Mouse (Mus musculus): ENCODE measurements around the gene Gli3. TPM values are rescaled to one million over a fixed set of nuclear protein-coding genes. Genes with fewer than 3 reads are reported as not detected.

Gene Gli3
- polyA plus RNA-seq, 1 experiment from 2014 or later: 0.22 TPM

- DNase-seq (no peak), ATAC-seq (no peak)
- H3K4me2 ChIP-seq (ENCODE audit: low read depth, low read length): no peak overlapping the region
- no peak for TF ChIP-seq EP300 (IDR thresholded peaks at IDR 0.05; ENCODE audit: low read depth)
- H3K27me3 ChIP-seq (ENCODE audit: insufficient read depth, low read length): no peaks in the 10 kb centered on the region
- H3K36me3 ChIP-seq (replicated peaks; ENCODE audit: insufficient read depth, low read length): no peaks in the 10 kb centered on the region
- no peaks in the 10 kb centered on the region for H3K4me1 ChIP-seq (ENCODE audit: insufficient read depth)
- no peak overlapping the region for H3K27ac ChIP-seq (ENCODE audit: low read depth)
- no peaks in the 10 kb centered on the region for H3K9me3 ChIP-seq (ENCODE audit: low read length)
- WGBS (ENCODE audit: insufficient replicate concordance): 77% methylated on average over 12 of the region's 12 CpGs
- no peak overlapping the region for H3K9ac ChIP-seq (replicated peaks)
- H3K4me3 ChIP-seq (ENCODE audit: low read depth, low read length): no peak overlapping the region
Observed at GRCm38 (mm10) chr13:15543169-15543887, 80.3 kb downstream of the Gli3 start.

- no peak for DNase-seq
- H3K27ac ChIP-seq (ENCODE audit: low read depth): no peak overlapping the region
- H3K27me3 ChIP-seq (ENCODE audit: insufficient read depth, low read length): no peaks in the 10 kb centered on the region
- H3K4me3 ChIP-seq (ENCODE audit: low read depth, low read length): no peak overlapping the region
- no peak overlapping the region for H3K4me2 ChIP-seq (ENCODE audit: low read depth, low read length)
- whole genome bisulfite sequencing (ENCODE audit: insufficient replicate concordance): 58% methylated on average over 7 of the region's 7 CpGs
- no peak overlapping the region for H3K9ac ChIP-seq (replicated peaks)
- ATAC-seq: no peak
- TF ChIP-seq EP300 (IDR thresholded peaks at IDR 0.05; ENCODE audit: low read depth): no peak
- no peaks in the 10 kb centered on the region for H3K9me3 ChIP-seq (ENCODE audit: low read length)
- no peaks in the 10 kb centered on the region for H3K4me1 ChIP-seq (ENCODE audit: insufficient read depth)
- no peaks in the 10 kb centered on the region for H3K36me3 ChIP-seq (replicated peaks; ENCODE audit: insufficient read depth, low read length)
Observed at GRCm38 (mm10) chr13:15543888-15544640, 81.0 kb downstream of the Gli3 start.

- Histone ChIP-seq H3K4me3 (ENCODE audit: low read depth, low read length) (no peak overlapping the region), H3K9ac (replicated peaks) (no peak overlapping the region), H3K9me3 (ENCODE audit: low read length) (no peaks in the 10 kb centered on the region), H3K36me3 (replicated peaks; ENCODE audit: insufficient read depth, low read length) (no peaks in the 10 kb centered on the region), H3K27me3 (ENCODE audit: insufficient read depth, low read length) (no peaks in the 10 kb centered on the region), H3K27ac (ENCODE audit: low read depth) (no peak overlapping the region), H3K4me2 (ENCODE audit: low read depth, low read length) (no peak overlapping the region), H3K4me1 (ENCODE audit: insufficient read depth) (no peaks in the 10 kb centered on the region)
- WGBS (ENCODE audit: insufficient replicate concordance): 73% methylated on average over 4 of the region's 4 CpGs
- DNase-seq: no peak
- no peak for ATAC-seq
- TF ChIP-seq EP300 (IDR thresholded peaks at IDR 0.05; ENCODE audit: low read depth) (no peak), CTCF (IDR thresholded peaks at IDR 0.05; ENCODE audit: low read depth) (no peak)
Observed at GRCm38 (mm10) chr13:15545346-15545896, 82.4 kb downstream of the Gli3 start.

- Histone ChIP-seq H3K9ac (replicated peaks) (no peak overlapping the region), H3K27me3 (ENCODE audit: insufficient read depth, low read length) (no peaks in the 10 kb centered on the region), H3K4me3 (ENCODE audit: low read depth, low read length) (no peak overlapping the region), H3K9me3 (ENCODE audit: low read length) (no peaks in the 10 kb centered on the region), H3K4me2 (ENCODE audit: low read depth, low read length) (no peak overlapping the region), H3K4me1 (ENCODE audit: insufficient read depth) (no peaks in the 10 kb centered on the region), H3K27ac (ENCODE audit: low read depth) (no peak overlapping the region), H3K36me3 (replicated peaks; ENCODE audit: insufficient read depth, low read length) (no peaks in the 10 kb centered on the region)
- no peak for ATAC-seq
- no peak for TF ChIP-seq EP300 (IDR thresholded peaks at IDR 0.05; ENCODE audit: low read depth)
- no peak for TF ChIP-seq CTCF (IDR thresholded peaks at IDR 0.05; ENCODE audit: low read depth)
- no peak for DNase-seq
- WGBS (ENCODE audit: insufficient replicate concordance): 66% methylated on average over 4 of the region's 4 CpGs
Observed at GRCm38 (mm10) chr13:15546258-15546657, 83.2 kb downstream of the Gli3 start.

- H3K9ac ChIP-seq (replicated peaks): no peak overlapping the region
- H3K4me1 ChIP-seq (ENCODE audit: insufficient read depth): no peaks in the 10 kb centered on the region
- no peak for ATAC-seq
- no peak overlapping the region for H3K27ac ChIP-seq (ENCODE audit: low read depth)
- no peak for DNase-seq
- no peaks in the 10 kb centered on the region for H3K9me3 ChIP-seq (ENCODE audit: low read length)
- 55% methylated on average over 6 of the region's 6 CpGs for WGBS (ENCODE audit: insufficient replicate concordance)
- TF ChIP-seq EP300 (IDR thresholded peaks at IDR 0.05; ENCODE audit: low read depth): no peak
- TF ChIP-seq CTCF (IDR thresholded peaks at IDR 0.05; ENCODE audit: low read depth): no peak
- H3K4me3 ChIP-seq (ENCODE audit: low read depth, low read length): no peak overlapping the region
- H3K27me3 ChIP-seq (ENCODE audit: insufficient read depth, low read length): no peaks in the 10 kb centered on the region
- H3K36me3 ChIP-seq (replicated peaks; ENCODE audit: insufficient read depth, low read length): no peaks in the 10 kb centered on the region
- H3K4me2 ChIP-seq (ENCODE audit: low read depth, low read length): no peak overlapping the region
Observed at GRCm38 (mm10) chr13:15549466-15549865, 86.4 kb downstream of the Gli3 start.

GRCm38 (mm10) chr13:15550027-15550602 lies 87.1 kb downstream of the Gli3 start:
- ATAC-seq (no peak), DNase-seq (no peak)
- H3K4me1 ChIP-seq (ENCODE audit: insufficient read depth): no peaks in the 10 kb centered on the region
- no peak overlapping the region for H3K4me3 ChIP-seq (ENCODE audit: low read depth, low read length)
- H3K36me3 ChIP-seq (replicated peaks; ENCODE audit: insufficient read depth, low read length): no peaks in the 10 kb centered on the region
- no peak overlapping the region for H3K27ac ChIP-seq (ENCODE audit: low read depth)
- no peak for TF ChIP-seq EP300 (IDR thresholded peaks at IDR 0.05; ENCODE audit: low read depth)
- TF ChIP-seq CTCF (IDR thresholded peaks at IDR 0.05; ENCODE audit: low read depth): no peak
- no peaks in the 10 kb centered on the region for H3K9me3 ChIP-seq (ENCODE audit: low read length)
- H3K4me2 ChIP-seq (ENCODE audit: low read depth, low read length): no peak overlapping the region
- H3K9ac ChIP-seq (replicated peaks): no peak overlapping the region
- WGBS (ENCODE audit: insufficient replicate concordance): 82% methylated on average over 8 of the region's 8 CpGs
- H3K27me3 ChIP-seq (ENCODE audit: insufficient read depth, low read length): no peaks in the 10 kb centered on the region
